Mouse (Mus musculus) liver, embryonic 14.5 days (tissue): ENCODE data around the gene Ccnjl. TPM values are rescaled to one million over a fixed set of nuclear protein-coding genes. Genes with fewer than 3 reads are reported as not detected.

ENCODE experiments used
- ATAC-seq: fragments of 200-750 bp; cut with Nextera tagmentation; 2 replicates; pipeline ENCODE4 v1.8.0; 2017; ENCODE audit warnings: moderate number of reproducible peaks, mild to moderate bottlenecking, moderate library complexity; ENCODE audit not compliant: insufficient read depth
- DNase-seq, 3 experiments: peaks; one replicate each; pipeline ENCODE4 v3.0.0-alpha.2; 2012 to 2013; ENCODE audit warnings: low read depth in 3 of 3, low spot score in 3 of 3
- H3K27ac ChIP-seq: fragments of 300-500 bp; sonication (generic); 2 replicates; pipeline ENCODE4 v1.5.1; 2014; ENCODE audit warnings: moderate library complexity, mild to moderate bottlenecking, control low read depth, inconsistent platforms
- H3K27me3 ChIP-seq: fragments of 300-500 bp; sonication (generic); 2 replicates; pipeline ENCODE4 v1.6.1; 2014; ENCODE audit warnings: mild to moderate bottlenecking, low read length, moderate library complexity; ENCODE audit not compliant: control insufficient read depth, insufficient read depth
- H3K36me3 ChIP-seq: fragments of 300-500 bp; sonication (generic); replicated peaks from 2 replicates; pipeline ENCODE4 v1.6.1; 2014; ENCODE audit warnings: low read depth; ENCODE audit not compliant: control insufficient read depth, insufficient read depth
- H3K4me1 ChIP-seq, 2 experiments: fragments of 200-500 bp in 1 of 2; fragments of 300-500 bp in 1 of 2; sonication (generic) in 1 of 2; replicated peaks; 2 replicates each; pipeline ENCODE4 v1.6.1; 2012 to 2014; ENCODE audit warnings: antibody characterized with exemption in 1 of 2, inconsistent platforms in 1 of 2, low read length in 1 of 2; ENCODE audit not compliant: control insufficient read depth in 2 of 2, insufficient read depth in 2 of 2
- H3K4me2 ChIP-seq: fragments of 300-500 bp; sonication (generic); 2 replicates; pipeline ENCODE4 v1.6.1; 2014; ENCODE audit warnings: low read depth, mild to moderate bottlenecking, control low read depth, moderate library complexity
- H3K4me3 ChIP-seq, 2 experiments: fragments of 200-500 bp in 1 of 2; fragments of 300-500 bp in 1 of 2; sonication (generic) in 1 of 2; 2 replicates each; pipeline ENCODE4 v1.5.1; 2012 to 2014; ENCODE audit warnings: low read depth in 2 of 2, low read length in 2 of 2, mild to moderate bottlenecking in 2 of 2, control low read depth in 1 of 2, inconsistent platforms in 1 of 2, moderate library complexity in 1 of 2; ENCODE audit not compliant: insufficient read depth in 1 of 2
- H3K9ac ChIP-seq: fragments of 300-500 bp; sonication (generic); replicated peaks from 2 replicates; pipeline ENCODE4 v1.6.1; 2014; ENCODE audit warnings: mild to moderate bottlenecking, control low read depth, moderate library complexity
- H3K9me3 ChIP-seq: fragments of 300-500 bp; sonication (generic); 2 replicates; pipeline ENCODE4 v1.6.1; 2016; ENCODE audit warnings: low read length, mixed read lengths; ENCODE audit not compliant: control insufficient read depth
- CTCF ChIP-seq: IDR thresholded peaks from 2 replicates; pipeline ENCODE4 v1.5.1; 2016; ENCODE audit warnings: antibody characterized with exemption, low read depth, control low read depth
- EP300 ChIP-seq: IDR thresholded peaks from 2 replicates; pipeline ENCODE4 v1.6.1; 2016; ENCODE audit warnings: antibody characterized with exemption, low read depth
- WGBS: fragments of 180-500 bp; shearing (Covaris S2); extraction: QIAGEN DNeasy Blood & Tissue Kit; methylation state at CpG from one replicate; pipeline ENCODE4 v1.1.7; 2014; ENCODE audit not compliant: insufficient replicate concordance; 5-methylcytosine and 5-hydroxymethylcytosine counted together
- polyA plus RNA-seq, 2 experiments: library from polyadenylated mRNA; depleted of rRNA in 1 of 2; stranded (reverse) in 1 of 2; unstranded in 1 of 2; fragments of >200 nt; fragmentation: Nextera tagmentation in 1 of 2; extraction: Ambion mirVana in 1 of 2; gene quantifications; 2 replicates each; pipeline versions ENCODE4 v1.2.1 to v1.2.3; 2012 to 2014

The Ccnjl gene
- 0.79 and 0.91 TPM in 2 replicates for polyA plus RNA-seq (2012; rRNA removed)
- polyA plus RNA-seq (2014; fragmentation: Nextera tagmentation; extraction: Ambion mirVana) = 1.2 and 1.5 TPM in 2 replicates

- H3K4me2 ChIP-seq = peak within 1 kb of the TSS; percentile 50
- H3K27ac ChIP-seq = no peak within 1 kb of the TSS
- H3K36me3 ChIP-seq = no peaks in the 10 kb centered on the region
- no peaks in the 10 kb centered on the region for H3K9me3 ChIP-seq
- ATAC-seq = peak; percentile 65
- 0 out of 4 replicates have a peak, but pooled peaks cover 0 to 4% of the 10 kb centered on the region in 2 experiments for H3K4me1 ChIP-seq
- peak within 1 kb of the TSS; percentile 40 for H3K9ac ChIP-seq
- peak within 1 kb of the TSS; percentile 52 to 60 for H3K4me3 ChIP-seq
- H3K27me3 ChIP-seq = peaks cover 16% of the 10 kb centered on the region
- DNase-seq = no peak
- WGBS = under 1% methylated on average over 64 of the region's 79 CpGs
- peak; percentile 29; the same call in 1 of the 2 replicates for TF ChIP-seq CTCF
- TF ChIP-seq EP300 = no peak
These were observed at the start of gene Ccnjl for GRCm38 (mm10) chr11:43528683-43529499. Gene Ccnjl (plus strand): TSS chr11:43528784.

DNA sequence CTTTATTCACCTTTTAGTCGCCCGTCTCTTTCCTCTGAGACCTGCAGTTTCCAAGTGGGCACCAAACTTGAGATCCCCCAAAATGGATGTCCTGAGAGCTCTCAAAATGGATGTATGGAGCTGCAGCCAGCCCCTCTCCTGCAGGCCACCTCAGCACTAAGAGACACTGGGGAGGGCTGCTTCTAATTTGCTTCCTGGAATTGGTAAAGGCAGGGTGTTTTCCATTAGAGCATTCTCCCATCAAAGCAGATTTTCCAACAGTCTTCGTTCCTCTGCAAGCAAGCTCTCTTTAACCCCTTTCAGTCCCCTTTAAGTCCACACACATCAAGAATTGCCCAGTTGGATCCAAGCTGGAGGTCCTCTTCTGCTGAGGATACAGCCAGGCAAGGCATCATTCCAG lies 49.2 kb upstream of the Ccnjl start:
- no peak overlapping the region for H3K4me2 ChIP-seq
- no peaks in the 10 kb centered on the region for H3K9me3 ChIP-seq
- TF ChIP-seq CTCF (no peak), EP300 (no peak)
- 61% methylated on average over 3 of the region's 3 CpGs for WGBS
- H3K27me3 ChIP-seq = no peaks in the 10 kb centered on the region
- H3K27ac ChIP-seq = no peak overlapping the region
- H3K9ac ChIP-seq = no peak overlapping the region
- H3K36me3 ChIP-seq = no peaks in the 10 kb centered on the region
- H3K4me1 ChIP-seq = peaks cover 0 to 2% of the 10 kb centered on the region in 2 experiments; a peak in 1 of 4 replicates
- DNase-seq (no peak), ATAC-seq (no peak)
- H3K4me3 ChIP-seq = no peak overlapping the region

DNA sequence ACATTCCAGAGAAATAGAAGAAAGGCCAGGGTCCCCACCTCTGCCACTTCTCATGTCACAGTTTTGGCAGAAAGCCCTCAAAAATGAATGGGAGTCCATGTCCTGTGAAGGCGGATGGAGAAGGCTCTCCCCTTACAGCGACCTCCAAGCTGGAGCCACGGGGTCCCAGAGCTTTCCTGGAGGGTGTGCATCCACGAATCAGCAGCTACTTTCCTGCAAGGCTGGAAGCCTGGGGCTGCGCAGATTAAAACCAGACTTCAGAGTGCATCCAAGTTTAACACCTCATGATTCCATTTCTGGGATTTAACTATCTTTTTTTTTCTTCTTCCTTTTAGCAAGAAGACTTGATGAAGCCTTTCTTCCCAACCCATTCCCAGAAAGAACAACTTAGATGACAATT lies 48.0 kb upstream of the Ccnjl start:
- ATAC-seq (no peak), DNase-seq (no peak)
- no peak for TF ChIP-seq CTCF
- no peak for TF ChIP-seq EP300
- Histone ChIP-seq H3K9me3 (no peaks in the 10 kb centered on the region), H3K4me1 (peaks cover 0 to 2% of the 10 kb centered on the region in 2 experiments; a peak in 1 of 4 replicates), H3K9ac (no peak overlapping the region), H3K36me3 (no peaks in the 10 kb centered on the region), H3K27ac (no peak overlapping the region), H3K27me3 (no peaks in the 10 kb centered on the region), H3K4me2 (no peak overlapping the region), H3K4me3 (no peak overlapping the region)
- WGBS = 34% methylated on average over 5 of the region's 5 CpGs

DNA sequence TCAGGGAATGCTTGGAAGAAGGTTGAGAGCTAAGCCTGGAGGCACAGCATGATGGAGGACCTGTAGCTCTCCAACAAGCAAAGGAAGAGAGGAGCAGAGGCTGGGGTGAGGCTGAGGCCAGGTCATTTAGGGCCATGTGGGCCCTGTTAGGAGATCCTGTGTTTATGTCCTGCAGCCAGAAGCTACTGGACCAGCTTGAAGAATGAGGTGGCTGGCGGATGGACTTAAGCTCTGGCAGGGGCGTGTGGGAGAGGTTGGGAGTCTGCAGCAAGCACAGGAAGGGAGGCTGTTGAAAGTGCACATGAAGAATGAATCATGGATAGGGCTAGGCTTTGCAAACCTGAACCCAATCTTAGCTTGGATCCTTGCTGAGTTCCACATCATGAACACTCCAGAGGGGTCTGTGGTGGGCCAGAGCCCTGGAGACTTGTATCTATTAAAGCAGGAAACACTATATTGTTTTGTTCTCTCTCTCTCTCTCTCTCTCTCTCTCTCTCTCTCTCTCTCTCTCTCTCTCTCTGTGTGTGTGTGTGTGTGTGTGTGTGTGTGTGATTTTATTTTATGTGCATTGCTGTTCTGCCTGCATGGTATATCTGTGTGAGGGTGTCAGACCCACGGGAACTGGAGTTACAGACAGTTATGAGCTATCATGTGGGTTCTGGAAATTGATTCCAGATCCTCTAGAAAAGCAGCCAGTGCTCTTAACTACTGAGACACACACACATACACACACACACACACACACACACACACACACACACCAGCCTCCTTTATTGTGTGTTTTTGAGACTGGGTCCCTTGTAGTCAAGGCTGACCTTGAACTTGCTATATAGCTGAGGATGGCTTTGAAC lies 46.7 kb upstream of the Ccnjl start:
- WGBS = 45% methylated on average over 3 of the region's 3 CpGs
- no peaks in the 10 kb centered on the region for H3K27me3 ChIP-seq
- H3K27ac ChIP-seq = no peak overlapping the region
- DNase-seq = no peak
- no peaks in the 10 kb centered on the region for H3K9me3 ChIP-seq
- no peak overlapping the region for H3K4me3 ChIP-seq
- no peak for ATAC-seq
- no peaks in the 10 kb centered on the region for H3K36me3 ChIP-seq
- TF ChIP-seq CTCF (no peak), EP300 (no peak)
- H3K9ac ChIP-seq = no peak overlapping the region
- no peak overlapping the region for H3K4me2 ChIP-seq
- H3K4me1 ChIP-seq = peaks cover 0 to 2% of the 10 kb centered on the region in 2 experiments; a peak in 1 of 4 replicates
